Mouse (Mus musculus): Measurements from ENCODE around the gene Acy3. TPM values are rescaled to one million over a fixed set of nuclear protein-coding genes. Genes with fewer than 3 reads are reported as not detected.

Gene Acy3
- polyA plus RNA-seq, 1 experiment: 6.3 TPM

DNA sequence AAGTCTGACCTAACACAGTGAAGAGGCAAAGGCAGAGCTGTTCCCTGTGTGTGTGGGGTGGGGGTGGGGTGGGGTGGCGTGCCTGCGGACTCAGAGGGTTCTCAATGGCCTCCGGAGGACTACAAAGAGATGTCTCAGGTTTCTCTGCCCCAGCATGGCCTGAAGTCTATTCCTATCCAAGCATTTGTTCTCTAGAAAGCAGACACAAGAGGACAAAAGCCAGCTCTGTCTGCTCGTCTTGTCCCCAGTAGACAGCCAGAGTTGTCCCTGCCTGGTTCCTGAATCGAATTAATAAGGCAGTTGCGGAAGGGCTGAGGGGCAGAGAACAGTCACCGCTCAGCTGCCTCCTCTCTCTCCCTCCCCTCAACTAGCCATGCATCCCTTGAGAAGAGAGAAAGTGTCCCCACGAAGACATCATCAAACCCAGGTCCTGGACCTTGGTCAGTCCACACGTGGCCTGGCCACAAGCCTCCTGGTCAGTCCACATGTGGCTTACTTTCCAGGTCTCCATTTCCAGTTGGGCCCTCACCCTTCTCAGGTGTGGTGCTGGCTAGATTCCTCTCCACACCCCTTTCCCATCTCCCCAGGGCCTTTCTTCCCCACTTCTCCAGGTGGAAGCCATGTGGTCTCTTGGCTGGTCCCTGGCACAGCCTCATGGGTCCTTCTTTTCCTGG, 2.7 kb upstream of the Acy3 start:
- TF ChIP-seq REST (IDR thresholded peaks at IDR 0.05; ENCODE audit: insufficient read depth, insufficient read length) (no peak), SRF (IDR thresholded peaks at IDR 0.05; ENCODE audit: control insufficient read depth, insufficient read length, low read depth) (no peak), CEBPB (IDR thresholded peaks at IDR 0.05; ENCODE audit: insufficient read depth, poor library complexity, severe bottlenecking) (no peak), POLR2AphosphoS2 (IDR thresholded peaks at IDR 0.05; ENCODE audit: insufficient read length, low read depth) (no peak), MAX (IDR thresholded peaks at IDR 0.05; ENCODE audit: low read depth) (no peak), MYOD1 (IDR thresholded peaks at IDR 0.05; ENCODE audit: control insufficient read depth in 1 of 3, insufficient read length in 2 of 3, low read depth in 2 of 3) (no peak), MYOG (IDR thresholded peaks at IDR 0.05; ENCODE audit: control insufficient read depth in 1 of 3, insufficient read depth in 1 of 3, insufficient read length in 2 of 3, low read depth in 2 of 3) (no peak), TCF3 (IDR thresholded peaks at IDR 0.05; ENCODE audit: insufficient read length, low read depth) (no peak), USF1 (IDR thresholded peaks at IDR 0.05; ENCODE audit: low read depth) (no peak), TCF12 (IDR thresholded peaks at IDR 0.05; ENCODE audit: insufficient read depth, poor library complexity, severe bottlenecking) (no peak), POLR2A (IDR thresholded peaks at IDR 0.05; ENCODE audit: insufficient read length, low read depth) (no peak), E2F4 (IDR thresholded peaks at IDR 0.05; ENCODE audit: insufficient read depth) (no peak)
- Histone ChIP-seq H3K36me3 (ENCODE audit: control insufficient read depth, insufficient read depth) (no peaks in the 10 kb centered on the region), H3K4me3 (no peak overlapping the region), H3ac (ENCODE audit: control insufficient read depth, insufficient read length) (no peak overlapping the region), H3K27me3 (ENCODE audit: control insufficient read depth, insufficient read depth, insufficient read length) (no peaks in the 10 kb centered on the region), H3K79me2 (ENCODE audit: control insufficient read depth, insufficient read depth) (no peaks in the 10 kb centered on the region), H3K4me2 (ENCODE audit: low read depth) (no peak overlapping the region)

DNA sequence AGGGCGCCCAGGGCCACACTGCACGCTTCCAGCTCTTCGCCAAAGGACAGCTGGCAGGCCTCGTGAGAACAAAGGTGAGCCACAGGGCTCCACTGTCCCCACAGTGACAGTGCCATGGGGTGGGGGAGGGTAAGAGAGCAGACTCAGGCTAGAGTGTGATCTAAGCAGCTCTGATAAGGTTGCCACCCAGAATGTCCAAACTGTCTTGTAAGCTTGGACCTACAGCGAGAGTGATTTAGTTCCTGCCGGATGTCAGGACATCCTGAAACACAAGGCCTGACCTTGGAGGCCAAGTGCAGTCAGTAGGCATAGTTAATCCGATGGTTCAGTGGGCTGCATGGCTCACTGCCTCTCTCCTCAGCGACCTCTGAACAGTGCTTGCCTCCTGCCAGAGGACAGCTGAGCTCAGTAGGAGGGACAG, 1.1 kb upstream of the Acy3 start:
- Histone ChIP-seq H3ac (ENCODE audit: control insufficient read depth, insufficient read length) (no peak overlapping the region), H3K79me2 (ENCODE audit: control insufficient read depth, insufficient read depth) (no peaks in the 10 kb centered on the region), H3K4me2 (ENCODE audit: low read depth) (no peak overlapping the region), H3K36me3 (ENCODE audit: control insufficient read depth, insufficient read depth) (no peaks in the 10 kb centered on the region), H3K27me3 (ENCODE audit: control insufficient read depth, insufficient read depth, insufficient read length) (no peaks in the 10 kb centered on the region), H3K4me3 (no peak overlapping the region)
- TF ChIP-seq REST (IDR thresholded peaks at IDR 0.05; ENCODE audit: insufficient read depth, insufficient read length) (no peak), SRF (IDR thresholded peaks at IDR 0.05; ENCODE audit: control insufficient read depth, insufficient read length, low read depth) (no peak), E2F4 (IDR thresholded peaks at IDR 0.05; ENCODE audit: insufficient read depth) (no peak), CEBPB (IDR thresholded peaks at IDR 0.05; ENCODE audit: insufficient read depth, poor library complexity, severe bottlenecking) (no peak), MYOG (IDR thresholded peaks at IDR 0.05; ENCODE audit: control insufficient read depth in 1 of 3, insufficient read depth in 1 of 3, insufficient read length in 2 of 3, low read depth in 2 of 3) (no peak), MAX (IDR thresholded peaks at IDR 0.05; ENCODE audit: low read depth) (no peak), USF1 (IDR thresholded peaks at IDR 0.05; ENCODE audit: low read depth) (no peak), POLR2A (IDR thresholded peaks at IDR 0.05; ENCODE audit: insufficient read length, low read depth) (no peak), TCF3 (IDR thresholded peaks at IDR 0.05; ENCODE audit: insufficient read length, low read depth) (no peak), MYOD1 (IDR thresholded peaks at IDR 0.05; ENCODE audit: control insufficient read depth in 1 of 3, insufficient read length in 2 of 3, low read depth in 2 of 3) (no peak), TCF12 (IDR thresholded peaks at IDR 0.05; ENCODE audit: insufficient read depth, poor library complexity, severe bottlenecking) (no peak), POLR2AphosphoS2 (IDR thresholded peaks at IDR 0.05; ENCODE audit: insufficient read length, low read depth) (no peak)

DNA sequence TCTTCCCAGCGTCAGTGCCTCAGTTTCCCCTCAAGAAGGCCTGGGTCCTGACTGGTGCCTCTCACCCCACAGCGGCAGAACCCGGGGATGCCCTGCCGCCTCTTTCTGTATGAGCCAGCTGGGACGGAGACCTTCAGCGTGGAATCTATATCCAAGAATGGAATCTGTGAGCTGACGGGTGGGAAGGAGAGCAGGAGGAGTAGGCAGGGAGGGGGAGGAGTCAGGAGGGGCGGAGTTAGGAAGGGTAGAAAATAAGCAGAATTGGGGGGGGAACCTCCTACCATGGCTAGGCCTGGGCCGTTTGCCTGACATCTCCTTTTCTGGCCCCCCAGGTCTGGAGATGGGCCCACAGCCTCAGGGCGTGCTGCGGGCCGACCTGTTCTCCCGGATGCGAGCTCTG, 1.7 kb downstream of the Acy3 start:
- Histone ChIP-seq H3K27me3 (ENCODE audit: control insufficient read depth, insufficient read depth, insufficient read length) (peaks cover 23% of the 10 kb centered on the region), H3K79me2 (ENCODE audit: control insufficient read depth, insufficient read depth) (no peaks in the 10 kb centered on the region), H3K4me3 (no peak overlapping the region), H3ac (ENCODE audit: control insufficient read depth, insufficient read length) (no peak overlapping the region), H3K4me2 (ENCODE audit: low read depth) (no peak overlapping the region), H3K36me3 (ENCODE audit: control insufficient read depth, insufficient read depth) (no peaks in the 10 kb centered on the region)
- TF ChIP-seq POLR2AphosphoS2 (IDR thresholded peaks at IDR 0.05; ENCODE audit: insufficient read length, low read depth) (no peak), MYOG (IDR thresholded peaks at IDR 0.05; ENCODE audit: control insufficient read depth in 1 of 3, insufficient read depth in 1 of 3, insufficient read length in 2 of 3, low read depth in 2 of 3) (no peak), REST (IDR thresholded peaks at IDR 0.05; ENCODE audit: insufficient read depth, insufficient read length) (no peak), POLR2A (IDR thresholded peaks at IDR 0.05; ENCODE audit: insufficient read length, low read depth) (no peak), MAX (IDR thresholded peaks at IDR 0.05; ENCODE audit: low read depth) (no peak), TCF12 (IDR thresholded peaks at IDR 0.05; ENCODE audit: insufficient read depth, poor library complexity, severe bottlenecking) (no peak), MYOD1 (IDR thresholded peaks at IDR 0.05; ENCODE audit: control insufficient read depth in 1 of 3, insufficient read length in 2 of 3, low read depth in 2 of 3) (no peak), E2F4 (IDR thresholded peaks at IDR 0.05; ENCODE audit: insufficient read depth) (no peak), USF1 (IDR thresholded peaks at IDR 0.05; ENCODE audit: low read depth) (no peak), CEBPB (IDR thresholded peaks at IDR 0.05; ENCODE audit: insufficient read depth, poor library complexity, severe bottlenecking) (no peak), SRF (IDR thresholded peaks at IDR 0.05; ENCODE audit: control insufficient read depth, insufficient read length, low read depth) (no peak), TCF3 (IDR thresholded peaks at IDR 0.05; ENCODE audit: insufficient read length, low read depth) (no peak)

DNA sequence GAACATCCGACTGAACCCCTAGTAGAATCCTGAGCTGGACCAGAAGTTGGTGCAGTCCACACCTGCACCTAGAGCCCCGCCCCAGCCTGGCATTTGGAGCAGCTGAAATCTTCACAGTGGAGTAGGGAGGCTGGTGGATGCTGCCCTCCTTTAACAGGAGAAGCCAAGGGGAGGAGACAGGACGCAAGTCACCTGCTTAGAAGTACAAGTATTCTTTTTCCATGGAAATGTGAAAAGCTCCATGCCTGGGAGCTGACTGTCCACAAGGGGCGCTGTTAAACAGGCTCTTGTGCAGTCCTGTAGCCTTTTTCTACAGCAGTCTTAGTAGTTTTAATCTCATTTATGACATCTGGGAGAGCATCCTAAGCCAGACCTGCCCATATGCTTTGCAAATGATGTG, 2.4 kb downstream of the Acy3 start:
- no peak for TF ChIP-seq TCF3 (IDR thresholded peaks at IDR 0.05; ENCODE audit: insufficient read length, low read depth)
- no peak for TF ChIP-seq MYOG (IDR thresholded peaks at IDR 0.05; ENCODE audit: control insufficient read depth in 1 of 3, insufficient read depth in 1 of 3, insufficient read length in 2 of 3, low read depth in 2 of 3)
- H3K36me3 ChIP-seq (ENCODE audit: control insufficient read depth, insufficient read depth): no peaks in the 10 kb centered on the region
- no peaks in the 10 kb centered on the region for H3K79me2 ChIP-seq (ENCODE audit: control insufficient read depth, insufficient read depth)
- H3K4me2 ChIP-seq (ENCODE audit: low read depth): no peak overlapping the region
- no peak overlapping the region for H3K4me3 ChIP-seq
- H3ac ChIP-seq (ENCODE audit: control insufficient read depth, insufficient read length): no peak overlapping the region
- peaks cover 28% of the 10 kb centered on the region for H3K27me3 ChIP-seq (ENCODE audit: control insufficient read depth, insufficient read depth, insufficient read length)

All from myocyte (in vitro differentiated cells).